Mouse (Mus musculus) MEL (cell line): ENCODE results near the gene Smyd3. TPM values are rescaled to one million over a fixed set of nuclear protein-coding genes. Genes with fewer than 3 reads are reported as not detected.

Source experiments
- DNase-seq: peaks from one replicate; pipeline ENCODE4 v3.0.0; 2011; ENCODE audit warnings: low read depth, low spot score
- H3K27ac ChIP-seq: 2 replicates; pipeline ENCODE4 v1.5.1; 2012; ENCODE audit warnings: low read depth, mild to moderate bottlenecking, control low read depth, low read length, moderate library complexity; ENCODE audit not compliant: control insufficient read depth
- H3K27me3 ChIP-seq, 2 experiments: fragments of 150-350 bp in 1 of 2; sonication (generic) in 1 of 2; 2 replicates each; pipeline ENCODE4 v1.6.1; 2012; ENCODE audit warnings: low read length in 2 of 2, mild to moderate bottlenecking in 2 of 2, improper control_type of control experiment in 1 of 2, moderate library complexity in 1 of 2; ENCODE audit not compliant: insufficient read depth in 2 of 2, control insufficient read depth in 1 of 2
- H3K36me3 ChIP-seq, 2 experiments: 2 replicates each; pipeline ENCODE4 v1.6.1; 2012 to 2014; ENCODE audit warnings: low read length in 2 of 2, improper control_type of control experiment in 1 of 2, inconsistent platforms in 1 of 2, mild to moderate bottlenecking in 1 of 2; ENCODE audit not compliant: insufficient read depth in 2 of 2, control insufficient read depth in 1 of 2
- H3K4me1 ChIP-seq, 2 experiments: fragments of 150-350 bp in 1 of 2; sonication (generic) in 1 of 2; 2 replicates each; pipeline ENCODE4 v1.6.1; 2012; ENCODE audit warnings: low read length in 2 of 2, improper control_type of control experiment in 1 of 2, mild to moderate bottlenecking in 1 of 2; ENCODE audit not compliant: insufficient read depth in 2 of 2, control insufficient read depth in 1 of 2
- H3K4me3 ChIP-seq, 2 experiments: fragments of 150-350 bp in 1 of 2; sonication (generic) in 1 of 2; 2 replicates each; pipeline ENCODE4 v1.5.1; 2012; ENCODE audit warnings: low read depth in 2 of 2, low read length in 2 of 2, mild to moderate bottlenecking in 2 of 2, moderate library complexity in 2 of 2, control low read depth in 1 of 2, improper control_type of control experiment in 1 of 2; ENCODE audit not compliant: control insufficient read depth in 1 of 2, insufficient read depth in 1 of 2
- H3K79me2 ChIP-seq: 2 replicates; pipeline ENCODE4 v1.6.1; 2012; ENCODE audit warnings: mild to moderate bottlenecking, low read length, moderate library complexity; ENCODE audit not compliant: control insufficient read depth, poor library complexity, insufficient read depth
- H3K9ac ChIP-seq: 2 replicates; pipeline ENCODE4 v1.6.1; 2012; ENCODE audit warnings: low read depth, mild to moderate bottlenecking, control low read depth, low read length, moderate library complexity; ENCODE audit not compliant: control insufficient read depth, poor library complexity, severe bottlenecking
- H3K9me3 ChIP-seq: fragments of 150-350 bp; sonication (generic); replicated peaks from 2 replicates; pipeline ENCODE4 v1.6.1; 2012; ENCODE audit warnings: mild to moderate bottlenecking, low read length, improper control_type of control experiment, moderate library complexity; ENCODE audit not compliant: insufficient read depth
- BHLHE40 ChIP-seq: IDR thresholded peaks from 2 replicates; pipeline ENCODE4 v1.6.1; 2012; ENCODE audit warnings: low read depth, mild to moderate bottlenecking, inconsistent platforms, low read length, improper control_type of control experiment, borderline replicate concordance
- CTCF ChIP-seq, 3 experiments: IDR thresholded peaks in 2 of 3; conservative IDR thresholded peaks in 1 of 3; 2 replicates each; pipeline ENCODE4 v1.5.1; 2011 to 2012; ENCODE audit warnings: low read length in 3 of 3, low read depth in 2 of 3, mild to moderate bottlenecking in 2 of 3, improper control_type of control experiment in 1 of 3, inconsistent platforms in 1 of 3, mixed read lengths in 1 of 3, moderate library complexity in 1 of 3; ENCODE audit not compliant: control insufficient read depth in 1 of 3, insufficient read depth in 1 of 3, poor library complexity in 1 of 3, severe bottlenecking in 1 of 3
- ELF1 ChIP-seq: IDR thresholded peaks from 2 replicates; pipeline ENCODE4 v1.6.1; 2014; ENCODE audit warnings: low read depth, mild to moderate bottlenecking, inconsistent platforms, low read length, improper control_type of control experiment, moderate library complexity
- EP300 ChIP-seq, 2 experiments: IDR thresholded peaks; 2 replicates each; pipeline ENCODE4 v1.6.1; 2011; ENCODE audit warnings: improper control_type of control experiment in 2 of 2, low read length in 2 of 2, low read depth in 1 of 2, mild to moderate bottlenecking in 1 of 2
- GATA1 ChIP-seq: IDR thresholded peaks from 2 replicates; pipeline ENCODE4 v1.6.1; 2011; ENCODE audit warnings: low read depth, low read length, improper control_type of control experiment
- KAT2A ChIP-seq: conservative IDR thresholded peaks from 2 replicates; pipeline ENCODE4 v1.6.1; 2012; ENCODE audit warnings: low read depth, low read length, improper control_type of control experiment, inconsistent platforms
- MAFK ChIP-seq: IDR thresholded peaks from 2 replicates; pipeline ENCODE4 v1.6.1; 2011; ENCODE audit warnings: low read depth, mild to moderate bottlenecking, low read length, improper control_type of control experiment, borderline replicate concordance
- MAX ChIP-seq: IDR thresholded peaks from 2 replicates; pipeline ENCODE4 v1.6.1; 2011; ENCODE audit warnings: low read length, improper control_type of control experiment
- MAZ ChIP-seq: IDR thresholded peaks from 2 replicates; pipeline ENCODE4 v1.6.1; 2012; ENCODE audit warnings: low read depth, mild to moderate bottlenecking, inconsistent platforms, low read length, improper control_type of control experiment
- MEF2A ChIP-seq: IDR thresholded peaks from 2 replicates; pipeline ENCODE4 v1.6.1; 2014; ENCODE audit warnings: low read depth, mild to moderate bottlenecking, inconsistent platforms, low read length, improper control_type of control experiment; ENCODE audit not compliant: poor library complexity, insufficient replicate concordance, severe bottlenecking; ENCODE audit errors: extremely low read depth
- MXI1 ChIP-seq: IDR thresholded peaks from 2 replicates; pipeline ENCODE4 v1.6.1; 2011; ENCODE audit warnings: mild to moderate bottlenecking, low read depth, low read length, improper control_type of control experiment
- MYB ChIP-seq: IDR thresholded peaks from 2 replicates; pipeline ENCODE4 v1.6.1; 2011; ENCODE audit warnings: mild to moderate bottlenecking, low read depth, low read length, improper control_type of control experiment
- POLR2A ChIP-seq, 2 experiments: IDR thresholded peaks; 2 replicates each; pipeline ENCODE4 v1.6.1; 2011 to 2012; ENCODE audit warnings: low read length in 2 of 2, mild to moderate bottlenecking in 2 of 2, control low read depth in 1 of 2, improper control_type of control experiment in 1 of 2, low read depth in 1 of 2, moderate library complexity in 1 of 2; ENCODE audit not compliant: control insufficient read depth in 1 of 2, insufficient read depth in 1 of 2, poor library complexity in 1 of 2
- POLR2AphosphoS5 ChIP-seq: IDR thresholded peaks from 2 replicates; pipeline ENCODE4 v1.6.1; 2012; ENCODE audit warnings: low read depth, borderline replicate concordance, mild to moderate bottlenecking, inconsistent platforms, low read length, moderate library complexity, mixed read lengths
- RAD21 ChIP-seq: IDR thresholded peaks from 2 replicates; pipeline ENCODE4 v1.6.1; 2011; ENCODE audit warnings: mild to moderate bottlenecking, low read depth, low read length, improper control_type of control experiment
- SIN3A ChIP-seq: IDR thresholded peaks from 2 replicates; pipeline ENCODE4 v1.6.1; 2012; ENCODE audit warnings: low read length, improper control_type of control experiment, inconsistent platforms
- SMC3 ChIP-seq: IDR thresholded peaks from 2 replicates; pipeline ENCODE4 v1.6.1; 2011; ENCODE audit warnings: low read depth, low read length, improper control_type of control experiment
- TBP ChIP-seq: IDR thresholded peaks from 2 replicates; pipeline ENCODE4 v1.8.0; 2011; ENCODE audit warnings: low read depth, low read length, improper control_type of control experiment
- TCF12 ChIP-seq: IDR thresholded peaks from 2 replicates; pipeline ENCODE4 v1.6.1; 2014; ENCODE audit warnings: low read depth, mild to moderate bottlenecking, inconsistent platforms, low read length, improper control_type of control experiment, moderate library complexity
- UBTF ChIP-seq: IDR thresholded peaks from 2 replicates; pipeline ENCODE4 v1.6.1; 2012; ENCODE audit warnings: low read depth, mild to moderate bottlenecking, inconsistent platforms, low read length, improper control_type of control experiment, moderate library complexity, borderline replicate concordance; ENCODE audit not compliant: insufficient read depth
- USF1 ChIP-seq: IDR thresholded peaks from 2 replicates; pipeline ENCODE4 v1.6.1; 2014; ENCODE audit warnings: low read depth, mild to moderate bottlenecking, inconsistent platforms, low read length, improper control_type of control experiment, moderate library complexity
- ZC3H11A ChIP-seq: IDR thresholded peaks from 2 replicates; pipeline ENCODE4 v1.6.1; 2012; ENCODE audit warnings: low read depth, mild to moderate bottlenecking, inconsistent platforms, low read length, improper control_type of control experiment
- ZKSCAN1 ChIP-seq: IDR thresholded peaks from 2 replicates; pipeline ENCODE4 v1.6.1; 2012; ENCODE audit warnings: low read depth, mild to moderate bottlenecking, inconsistent platforms, low read length, improper control_type of control experiment, moderate library complexity
- ZMIZ1 ChIP-seq: IDR thresholded peaks from 2 replicates; pipeline ENCODE4 v1.6.1; 2012; ENCODE audit warnings: low read depth, mild to moderate bottlenecking, inconsistent platforms, low read length, improper control_type of control experiment, moderate library complexity
- ZNF384 ChIP-seq: IDR thresholded peaks from 2 replicates; pipeline ENCODE4 v1.6.1; 2012; ENCODE audit warnings: low read depth, mild to moderate bottlenecking, inconsistent platforms, low read length, improper control_type of control experiment
- polyA plus RNA-seq, 2 experiments: library from polyadenylated mRNA; stranded (reverse) in 1 of 2; unstranded in 1 of 2; fragments of >175 nt in 1 of 2; fragments of >200 nt in 1 of 2; gene quantifications; 2 replicates each; pipeline versions ENCODE4 v1.2.1 to v1.2.4; 2012; ENCODE audit warnings: low replicate concordance in 2 of 2, low read depth in 1 of 2; ENCODE audit not compliant: insufficient read length in 2 of 2, insufficient read depth in 1 of 2, missing spikeins in 1 of 2
- total RNA-seq: library from RNA; depleted of rRNA; stranded (reverse); fragments of 300-350 nt; gene quantifications from 2 replicates; pipeline ENCODE4 v1.2.3, GENCODE M21; 2012

Gene Smyd3
- total and polyA plus RNA-seq, 3 experiments, result 13.3 to 18.2 TPM; not detected in 1

GRCm38 (mm10) chr1:179044165-179044564 lies 473.7 kb downstream of the Smyd3 start:
- no peaks in the 10 kb centered on the region for H3K4me1 ChIP-seq
- H3K27me3 ChIP-seq, result no peaks in the 10 kb centered on the region
- no peaks in the 10 kb centered on the region for H3K9me3 ChIP-seq
- H3K4me3 ChIP-seq, result no peak overlapping the region
- TF ChIP-seq UBTF (no peak), ZNF384 (no peak), USF1 (no peak)
- no peaks in the 10 kb centered on the region for H3K36me3 ChIP-seq
- no peak overlapping the region for H3K27ac ChIP-seq
- no peak overlapping the region for H3K9ac ChIP-seq
- no peaks in the 10 kb centered on the region for H3K79me2 ChIP-seq
- no peak for DNase-seq

- DNase-seq, result no peak
- no peak for TF ChIP-seq MXI1
- no peak for TF ChIP-seq TCF12
- TF ChIP-seq MAX, result no peak
- TF ChIP-seq EP300 (IDR thresholded peaks at IDR 0.05; ENCODE audit: low read depth in 1 of 2, low read length in 2 of 2), result no peak
- TF ChIP-seq POLR2A (IDR thresholded peaks at IDR 0.05; ENCODE audit: control insufficient read depth in 1 of 2, insufficient read depth in 1 of 2, low read depth in 1 of 2, low read length in 2 of 2, poor library complexity in 1 of 2), result no peak
- TF ChIP-seq ZMIZ1, result no peak
- TF ChIP-seq MAFK, result no peak
- no peak for TF ChIP-seq POLR2AphosphoS5
- TF ChIP-seq, all 39 proteins: peak for 0
- H3K4me1 ChIP-seq, result no peaks in the 10 kb centered on the region
- no peaks in the 10 kb centered on the region for H3K27me3 ChIP-seq
- no peak overlapping the region for H3K27ac ChIP-seq
- no peaks in the 10 kb centered on the region for H3K9me3 ChIP-seq
- H3K79me2 ChIP-seq, result no peaks in the 10 kb centered on the region
- no peaks in the 10 kb centered on the region for H3K36me3 ChIP-seq
- H3K9ac ChIP-seq, result no peak overlapping the region
- no peak overlapping the region for H3K4me3 ChIP-seq
Observed at GRCm38 (mm10) chr1:179043644-179044043, 474.2 kb downstream of the Smyd3 start.

GRCm38 (mm10) chr1:179041905-179042337 lies 475.9 kb downstream of the Smyd3 start:
- no peak for TF ChIP-seq SIN3A
- TF ChIP-seq ZC3H11A, result no peak
- TF ChIP-seq ELF1, result no peak
- TF ChIP-seq TBP, result no peak
- TF ChIP-seq CTCF (IDR thresholded peaks at IDR 0.05 in 2 of 3, conservative IDR thresholded peaks at IDR 0.05 in 1 of 3; ENCODE audit: control insufficient read depth in 1 of 3, insufficient read depth in 1 of 3, low read depth in 2 of 3, low read length in 3 of 3, poor library complexity in 1 of 3, severe bottlenecking in 1 of 3), result no peak
- TF ChIP-seq GATA1, result no peak
- no peak for TF ChIP-seq RAD21
- TF ChIP-seq SMC3, result no peak
- TF ChIP-seq MYB, result no peak
- no peak for TF ChIP-seq BHLHE40
- TF ChIP-seq UBTF, result no peak
- no peak for TF ChIP-seq MAZ
- TF ChIP-seq ZKSCAN1, result no peak
- TF ChIP-seq KAT2A, result no peak
- no peak for TF ChIP-seq MAFK
- TF ChIP-seq MEF2A, result no peak

More at GRCm38 (mm10) chr1:179041905-179042337, 475.9 kb downstream of the Smyd3 start:
- Histone ChIP-seq H3K79me2 (no peaks in the 10 kb centered on the region), H3K9ac (no peak overlapping the region), H3K4me1 (no peaks in the 10 kb centered on the region), H3K27ac (no peak overlapping the region), H3K36me3 (no peaks in the 10 kb centered on the region), H3K9me3 (no peaks in the 10 kb centered on the region), H3K4me3 (no peak overlapping the region), H3K27me3 (no peaks in the 10 kb centered on the region)
- no peak for DNase-seq
